Mouse (Mus musculus) liver, embryonic 14.5 days (tissue): ENCODE results near the gene Pigh. TPM values are rescaled to one million over a fixed set of nuclear protein-coding genes. Genes with fewer than 3 reads are reported as not detected.

Experiments used
- ATAC-seq: fragments of 200-750 bp; cut with Nextera tagmentation; 2 replicates; pipeline ENCODE4 v1.8.0; 2017; ENCODE audit warnings: moderate number of reproducible peaks, mild to moderate bottlenecking, moderate library complexity; ENCODE audit not compliant: insufficient read depth
- DNase-seq, 3 experiments: peaks; one replicate each; pipeline ENCODE4 v3.0.0-alpha.2; 2012 to 2013; ENCODE audit warnings: low read depth in 3 of 3, low spot score in 3 of 3
- H3K27ac ChIP-seq: fragments of 300-500 bp; sonication (generic); 2 replicates; pipeline ENCODE4 v1.5.1; 2014; ENCODE audit warnings: moderate library complexity, mild to moderate bottlenecking, control low read depth, inconsistent platforms
- H3K27me3 ChIP-seq: fragments of 300-500 bp; sonication (generic); 2 replicates; pipeline ENCODE4 v1.6.1; 2014; ENCODE audit warnings: mild to moderate bottlenecking, low read length, moderate library complexity; ENCODE audit not compliant: control insufficient read depth, insufficient read depth
- H3K36me3 ChIP-seq: fragments of 300-500 bp; sonication (generic); replicated peaks from 2 replicates; pipeline ENCODE4 v1.6.1; 2014; ENCODE audit warnings: low read depth; ENCODE audit not compliant: control insufficient read depth, insufficient read depth
- H3K4me1 ChIP-seq, 2 experiments: fragments of 200-500 bp in 1 of 2; fragments of 300-500 bp in 1 of 2; sonication (generic) in 1 of 2; replicated peaks; 2 replicates each; pipeline ENCODE4 v1.6.1; 2012 to 2014; ENCODE audit warnings: antibody characterized with exemption in 1 of 2, inconsistent platforms in 1 of 2, low read length in 1 of 2; ENCODE audit not compliant: control insufficient read depth in 2 of 2, insufficient read depth in 2 of 2
- H3K4me2 ChIP-seq: fragments of 300-500 bp; sonication (generic); 2 replicates; pipeline ENCODE4 v1.6.1; 2014; ENCODE audit warnings: low read depth, mild to moderate bottlenecking, control low read depth, moderate library complexity
- H3K4me3 ChIP-seq, 2 experiments: fragments of 200-500 bp in 1 of 2; fragments of 300-500 bp in 1 of 2; sonication (generic) in 1 of 2; 2 replicates each; pipeline ENCODE4 v1.5.1; 2012 to 2014; ENCODE audit warnings: low read depth in 2 of 2, low read length in 2 of 2, mild to moderate bottlenecking in 2 of 2, control low read depth in 1 of 2, inconsistent platforms in 1 of 2, moderate library complexity in 1 of 2; ENCODE audit not compliant: insufficient read depth in 1 of 2
- H3K9ac ChIP-seq: fragments of 300-500 bp; sonication (generic); replicated peaks from 2 replicates; pipeline ENCODE4 v1.6.1; 2014; ENCODE audit warnings: mild to moderate bottlenecking, control low read depth, moderate library complexity
- H3K9me3 ChIP-seq: fragments of 300-500 bp; sonication (generic); 2 replicates; pipeline ENCODE4 v1.6.1; 2016; ENCODE audit warnings: low read length, mixed read lengths; ENCODE audit not compliant: control insufficient read depth
- CTCF ChIP-seq: IDR thresholded peaks from 2 replicates; pipeline ENCODE4 v1.5.1; 2016; ENCODE audit warnings: antibody characterized with exemption, low read depth, control low read depth
- EP300 ChIP-seq: IDR thresholded peaks from 2 replicates; pipeline ENCODE4 v1.6.1; 2016; ENCODE audit warnings: antibody characterized with exemption, low read depth
- WGBS: fragments of 180-500 bp; shearing (Covaris S2); extraction: QIAGEN DNeasy Blood & Tissue Kit; methylation state at CpG from one replicate; pipeline ENCODE4 v1.1.7; 2014; ENCODE audit not compliant: insufficient replicate concordance; 5-methylcytosine and 5-hydroxymethylcytosine counted together
- polyA plus RNA-seq, 2 experiments: library from polyadenylated mRNA; depleted of rRNA in 1 of 2; stranded (reverse) in 1 of 2; unstranded in 1 of 2; fragments of >200 nt; fragmentation: Nextera tagmentation in 1 of 2; extraction: Ambion mirVana in 1 of 2; gene quantifications; 2 replicates each; pipeline versions ENCODE4 v1.2.1 to v1.2.3; 2012 to 2014

The Pigh gene
- 3.1 and 5.8 TPM in 2 replicates for polyA plus RNA-seq (2012; rRNA removed)
- polyA plus RNA-seq (2014; fragmentation: Nextera tagmentation; extraction: Ambion mirVana): 5.2 and 5.5 TPM in 2 replicates

GRCm38 (mm10) chr12:79089182-79089812 is at the start of gene Pigh:
TSS of gene Pigh (minus strand) at chr12:79089651.
- DNase-seq: peak; percentile 75 to 77 (median 75)
- Histone ChIP-seq H3K36me3 (no peaks in the 10 kb centered on the region), H3K4me2 (peak within 1 kb of the TSS; percentile 76), H3K4me1 (peaks cover 0 to 3% of the 10 kb centered on the region in 2 experiments; a peak in 2 of 4 replicates), H3K27me3 (no peaks in the 10 kb centered on the region), H3K4me3 (peak within 1 kb of the TSS; percentile 67 to 81), H3K9ac (peak within 1 kb of the TSS; percentile 75), H3K9me3 (no peaks in the 10 kb centered on the region), H3K27ac (no peak within 1 kb of the TSS)
- under 1% methylated on average over 53 of the region's 53 CpGs for WGBS
- no peak for TF ChIP-seq CTCF
- no peak for TF ChIP-seq EP300
- peak; percentile 95 for ATAC-seq

- Histone ChIP-seq H3K4me1 (no peaks in the 10 kb centered on the region), H3K36me3 (no peaks in the 10 kb centered on the region), H3K27me3 (no peaks in the 10 kb centered on the region; the same call in 1 of the 2 replicates), H3K9ac (no peak overlapping the region), H3K9me3 (no peaks in the 10 kb centered on the region), H3K4me3 (no peak overlapping the region), H3K27ac (no peak overlapping the region), H3K4me2 (no peak overlapping the region)
- no peak for DNase-seq
- no peak for TF ChIP-seq EP300
- no peak for TF ChIP-seq CTCF
- ATAC-seq: no peak
Observed at GRCm38 (mm10) chr12:79138999-79139398, 49.5 kb upstream of the Pigh start.

GRCm38 (mm10) chr12:79136949-79137348 is 47.5 kb upstream of the Pigh start:
- TF ChIP-seq EP300 (no peak), CTCF (no peak)
- Histone ChIP-seq H3K9ac (no peak overlapping the region), H3K27ac (no peak overlapping the region), H3K4me3 (no peak overlapping the region), H3K27me3 (peaks cover 10% of the 10 kb centered on the region), H3K4me1 (no peaks in the 10 kb centered on the region), H3K4me2 (no peak overlapping the region), H3K9me3 (no peaks in the 10 kb centered on the region), H3K36me3 (no peaks in the 10 kb centered on the region)
- ATAC-seq (no peak), DNase-seq (no peak)
- 54% methylated on average over 7 of the region's 7 CpGs for WGBS

- Histone ChIP-seq H3K4me2 (no peak overlapping the region), H3K4me1 (no peaks in the 10 kb centered on the region), H3K9me3 (no peaks in the 10 kb centered on the region), H3K4me3 (no peak overlapping the region), H3K27me3 (peaks cover 29% of the 10 kb centered on the region), H3K36me3 (no peaks in the 10 kb centered on the region), H3K9ac (no peak overlapping the region), H3K27ac (no peak overlapping the region)
- TF ChIP-seq EP300: no peak
- no peak for TF ChIP-seq CTCF
- 29% methylated on average over 4 of the region's 4 CpGs for WGBS
- ATAC-seq: no peak
- no peak for DNase-seq
Observed at GRCm38 (mm10) chr12:79135105-79135504, 45.7 kb upstream of the Pigh start.

- 27% methylated on average over 8 of the region's 8 CpGs for WGBS
- Histone ChIP-seq H3K9me3 (no peaks in the 10 kb centered on the region), H3K4me3 (no peak overlapping the region), H3K27ac (no peak overlapping the region), H3K4me1 (no peaks in the 10 kb centered on the region), H3K27me3 (peaks cover 33% of the 10 kb centered on the region), H3K36me3 (no peaks in the 10 kb centered on the region), H3K4me2 (no peak overlapping the region), H3K9ac (no peak overlapping the region)
- ATAC-seq (no peak), DNase-seq (no peak)
- no peak for TF ChIP-seq CTCF
- TF ChIP-seq EP300: no peak
Observed at GRCm38 (mm10) chr12:79134676-79135075, 45.2 kb upstream of the Pigh start.
